Mouse (Mus musculus): ENCODE results near the gene Stap2.

DNA sequence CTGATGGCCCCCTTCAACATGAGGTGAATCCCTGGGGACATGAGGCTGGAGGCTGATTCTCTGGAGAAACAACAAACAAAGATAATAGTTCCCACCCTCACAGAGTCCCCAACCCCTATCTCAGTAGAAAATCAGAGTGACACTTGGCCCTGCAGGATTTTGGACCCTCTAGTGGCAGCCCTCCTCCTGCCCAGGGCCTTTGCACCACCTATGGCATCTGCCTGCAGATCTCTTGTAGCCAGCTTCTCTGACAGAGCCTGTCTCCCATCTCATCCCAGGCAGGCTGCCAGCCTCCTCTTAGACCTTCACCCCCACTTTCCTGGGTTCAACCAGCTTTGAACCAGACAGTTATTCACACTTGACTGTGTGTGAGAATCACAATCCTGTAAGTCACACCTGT, 44.6 kb downstream of the Stap2 start:
- no peak for TF ChIP-seq CTCF (IDR thresholded peaks at IDR 0.05; ENCODE audit: borderline replicate concordance, insufficient read depth, low read depth, low read length)
- no peak for TF ChIP-seq POLR2A (IDR thresholded peaks at IDR 0.05; ENCODE audit: borderline replicate concordance, insufficient read depth, low read length)
